Mouse (Mus musculus) midbrain, embryonic 15.5 days (tissue): ENCODE measurements at regions not wholly inside any gene's neighbourhood (a gene's known extent, or its start where the extent isn't known, plus 50 kb on each side); places are given as distances from the start of the nearest gene placed in this dataset.

Source experiments
- ATAC-seq: fragments of 200-750 bp; cut with Nextera tagmentation; replicated peaks from 2 replicates; pipeline ENCODE4 v1.8.0; 2017; ENCODE audit warnings: moderate TSS enrichment
- H3K27ac ChIP-seq: fragments of 300-500 bp; sonication (generic); 2 replicates; pipeline ENCODE4 v1.5.1; 2015; ENCODE audit warnings: mild to moderate bottlenecking, inconsistent platforms
- H3K27me3 ChIP-seq: fragments of 300-500 bp; sonication (generic); replicated peaks from 2 replicates; pipeline ENCODE4 v1.6.1; 2015; ENCODE audit warnings: inconsistent platforms
- H3K36me3 ChIP-seq: fragments of 300-500 bp; sonication (generic); replicated peaks from 2 replicates; pipeline ENCODE4 v1.6.1; 2015; ENCODE audit warnings: inconsistent platforms
- H3K4me1 ChIP-seq: fragments of 300-500 bp; sonication (generic); 2 replicates; pipeline ENCODE4 v1.6.1; 2015; ENCODE audit warnings: inconsistent platforms
- H3K4me2 ChIP-seq: fragments of 300-500 bp; sonication (generic); 2 replicates; pipeline ENCODE4 v1.6.1; 2015; ENCODE audit warnings: inconsistent platforms, mild to moderate bottlenecking, moderate library complexity
- H3K4me3 ChIP-seq: fragments of 300-500 bp; sonication (generic); 2 replicates; pipeline ENCODE4 v1.5.1; 2015; ENCODE audit warnings: mild to moderate bottlenecking, inconsistent platforms
- H3K9ac ChIP-seq: fragments of 300-500 bp; sonication (generic); 2 replicates; pipeline ENCODE4 v1.6.1; 2015; ENCODE audit warnings: mild to moderate bottlenecking, inconsistent platforms
- H3K9me3 ChIP-seq: fragments of 300-500 bp; sonication (generic); 2 replicates; pipeline ENCODE4 v1.6.1; 2016; ENCODE audit warnings: inconsistent platforms
- WGBS: fragments of 180-500 bp; shearing (Covaris S2); methylation state at CpG from one replicate; pipeline ENCODE4 v1.1.7; 2015; ENCODE audit warnings: mixed read lengths; 5-methylcytosine and 5-hydroxymethylcytosine counted together

DNA sequence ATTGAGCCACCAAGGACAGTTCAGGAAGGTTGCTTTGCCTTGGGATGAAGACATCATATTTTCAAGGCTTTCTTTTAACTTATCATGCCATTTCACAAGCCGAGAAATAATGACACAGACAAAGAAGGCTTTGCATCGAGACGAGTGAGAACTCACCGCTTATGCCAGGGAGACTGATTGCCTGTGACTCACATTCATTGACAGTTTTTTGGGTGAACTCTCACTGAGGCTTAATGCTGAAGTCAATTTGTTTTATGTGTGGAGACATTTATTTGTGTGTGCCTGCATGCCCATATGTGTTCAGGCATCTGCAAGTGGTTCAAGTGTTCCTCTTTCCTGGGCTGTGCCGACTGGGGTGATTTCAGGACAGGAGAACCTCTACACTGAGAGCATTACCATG, 297.8 kb upstream of the Pik3r1 start:
- Histone ChIP-seq H3K9ac (no peak overlapping the region), H3K27ac (no peak overlapping the region), H3K9me3 (no peaks in the 10 kb centered on the region), H3K36me3 (no peaks in the 10 kb centered on the region), H3K4me3 (no peak overlapping the region), H3K27me3 (no peaks in the 10 kb centered on the region), H3K4me2 (no peak overlapping the region), H3K4me1 (no peaks in the 10 kb centered on the region)
- WGBS: 84% methylated on average over 5 of the region's 5 CpGs
- ATAC-seq: no peak

DNA sequence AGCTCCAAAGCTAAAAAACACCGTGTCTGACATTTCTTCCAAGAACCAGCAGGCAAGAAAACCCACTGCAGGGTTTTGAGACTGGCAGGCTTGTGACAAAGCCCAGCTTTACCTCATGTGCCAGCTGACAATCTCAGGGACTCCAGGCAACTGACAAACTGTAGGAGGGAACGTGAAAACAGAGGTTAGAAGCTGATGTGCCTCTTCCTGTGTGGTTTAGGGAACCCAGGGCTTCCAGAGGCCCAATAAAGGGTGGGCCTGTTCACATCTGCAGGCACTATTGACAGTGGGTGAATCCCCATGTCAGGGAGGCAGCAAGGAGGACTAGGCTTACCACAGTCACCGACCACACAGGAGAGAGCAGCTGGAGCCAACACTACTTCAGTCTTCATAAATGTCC, 302.7 kb upstream of the Pik3r1 start:
- H3K4me1 ChIP-seq: no peaks in the 10 kb centered on the region
- no peaks in the 10 kb centered on the region for H3K27me3 ChIP-seq
- no peak overlapping the region for H3K4me2 ChIP-seq
- no peak for ATAC-seq
- whole genome bisulfite sequencing: 67% methylated on average over 3 of the region's 3 CpGs
- H3K4me3 ChIP-seq: no peak overlapping the region
- no peak overlapping the region for H3K27ac ChIP-seq
- no peaks in the 10 kb centered on the region for H3K36me3 ChIP-seq
- H3K9me3 ChIP-seq: no peaks in the 10 kb centered on the region
- H3K9ac ChIP-seq: no peak overlapping the region

DNA sequence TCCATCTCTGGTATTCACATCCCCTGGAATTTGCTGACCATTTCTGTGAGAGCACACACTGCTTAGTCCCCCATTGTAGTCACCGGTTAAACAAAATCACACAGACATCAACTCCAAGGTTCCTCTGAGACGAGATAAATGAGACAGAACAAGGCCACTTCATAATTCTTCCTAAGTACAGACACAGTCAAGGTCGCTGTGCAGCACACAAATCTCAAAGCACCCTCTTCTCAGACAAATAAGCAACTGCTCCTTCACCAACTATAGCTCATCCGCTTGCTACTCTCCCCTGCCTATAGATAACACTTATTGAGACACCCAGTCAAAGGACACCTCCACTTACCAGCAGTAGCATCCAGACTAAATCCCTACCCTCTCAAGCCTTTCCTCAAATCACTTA, 304.3 kb upstream of the Pik3r1 start:
- no peak overlapping the region for H3K9ac ChIP-seq
- H3K27ac ChIP-seq: no peak overlapping the region
- no peak overlapping the region for H3K4me2 ChIP-seq
- 88% methylated on average over 4 of the region's 4 CpGs for WGBS
- ATAC-seq: no peak
- H3K27me3 ChIP-seq: no peaks in the 10 kb centered on the region
- H3K36me3 ChIP-seq: no peaks in the 10 kb centered on the region
- no peak overlapping the region for H3K4me3 ChIP-seq
- H3K4me1 ChIP-seq: no peaks in the 10 kb centered on the region
- H3K9me3 ChIP-seq: no peaks in the 10 kb centered on the region

DNA sequence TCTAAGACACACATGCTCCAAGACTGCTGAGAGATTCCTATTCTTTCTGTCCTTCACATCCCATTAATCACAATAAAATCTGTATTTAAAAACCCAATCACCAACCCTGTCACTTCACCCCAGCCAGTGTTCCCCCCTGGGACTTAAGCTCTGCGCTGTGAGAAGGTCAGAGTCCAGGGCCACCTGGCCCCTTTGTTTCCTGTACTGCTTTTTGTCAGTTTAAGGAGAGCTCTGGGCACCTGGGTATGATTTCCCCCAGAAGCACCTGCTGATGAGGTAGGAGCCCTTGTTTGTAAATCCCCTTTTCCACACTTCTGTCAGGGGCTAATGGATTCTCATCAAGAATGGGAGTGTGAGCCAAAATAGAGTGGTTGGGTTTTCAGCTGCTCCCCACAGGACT, 319.7 kb upstream of the Pik3r1 start:
- Histone ChIP-seq H3K4me2 (no peak overlapping the region), H3K27ac (no peak overlapping the region), H3K4me3 (no peak overlapping the region), H3K36me3 (no peaks in the 10 kb centered on the region), H3K9me3 (no peaks in the 10 kb centered on the region), H3K4me1 (no peaks in the 10 kb centered on the region), H3K27me3 (no peaks in the 10 kb centered on the region), H3K9ac (no peak overlapping the region)
- WGBS: 84% methylated on average over 1 of the region's 1 CpGs
- no peak for ATAC-seq

DNA sequence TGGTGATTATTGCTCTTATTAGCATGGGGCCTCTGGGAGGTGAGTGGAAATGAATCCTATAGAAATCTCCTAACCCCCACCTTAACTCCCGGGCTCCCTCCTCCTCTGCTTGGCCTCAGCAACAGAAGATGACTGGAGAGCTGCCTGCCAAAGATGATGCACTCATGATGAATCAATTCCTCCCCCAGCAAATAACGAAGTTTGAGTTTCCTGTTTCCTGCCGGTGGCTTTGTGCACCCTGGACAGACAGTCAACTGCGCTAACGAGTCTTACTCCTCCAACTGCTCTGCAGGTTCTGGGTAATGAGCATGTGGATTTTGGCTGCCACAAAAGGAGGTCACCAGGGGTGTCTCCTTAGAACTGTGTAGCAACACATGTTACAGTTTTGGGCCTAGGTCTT, 321.5 kb upstream of the Pik3r1 start:
- H3K27me3 ChIP-seq: no peaks in the 10 kb centered on the region
- no peak overlapping the region for H3K9ac ChIP-seq
- no peak overlapping the region for H3K4me2 ChIP-seq
- no peaks in the 10 kb centered on the region for H3K4me1 ChIP-seq
- H3K36me3 ChIP-seq: no peaks in the 10 kb centered on the region
- H3K4me3 ChIP-seq: no peak overlapping the region
- no peaks in the 10 kb centered on the region for H3K9me3 ChIP-seq
- ATAC-seq: no peak
- WGBS: 63% methylated on average over 5 of the region's 5 CpGs
- no peak overlapping the region for H3K27ac ChIP-seq

DNA sequence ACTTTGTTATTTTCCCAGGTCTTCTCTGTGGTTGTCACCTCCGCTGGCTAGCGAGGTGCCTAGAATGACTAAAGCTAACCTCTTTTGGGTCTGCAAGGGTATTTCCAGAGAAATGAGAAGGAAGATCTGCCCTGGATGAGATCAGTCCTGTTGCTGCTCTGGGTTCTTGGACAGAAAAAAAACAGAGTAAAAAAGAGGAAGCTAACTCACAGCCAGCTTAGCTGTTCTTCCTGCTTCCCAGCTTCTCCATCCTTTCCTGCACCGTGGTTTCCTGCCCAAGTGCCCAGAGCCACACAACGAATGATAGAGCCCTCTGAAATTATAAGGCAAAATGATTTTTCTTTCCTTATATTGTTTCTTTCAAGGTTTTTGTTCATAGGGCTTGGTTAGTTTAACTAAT, 326.2 kb upstream of the Pik3r1 start:
- WGBS: 91% methylated on average over 4 of the region's 4 CpGs
- no peaks in the 10 kb centered on the region for H3K27me3 ChIP-seq

DNA sequence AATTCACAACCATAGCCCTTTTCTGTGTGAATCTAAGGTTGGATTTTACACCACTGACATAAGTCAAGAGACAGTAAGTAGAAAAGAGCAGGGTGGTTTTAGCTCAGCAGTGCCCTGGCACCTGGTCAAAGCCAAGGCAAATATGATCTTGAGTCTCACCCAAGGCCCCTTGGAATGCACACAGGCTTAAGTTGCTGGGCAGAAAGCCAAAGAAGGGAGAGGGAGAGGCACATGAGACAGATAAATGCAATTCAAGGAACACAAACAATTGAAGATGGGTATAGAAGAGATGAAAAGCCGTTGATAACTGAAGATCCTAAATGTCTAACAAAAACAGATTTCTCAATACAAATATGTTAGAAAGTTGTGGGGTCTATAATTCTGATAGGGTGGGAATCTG, 335.1 kb upstream of the Pik3r1 start:
- H3K4me1 ChIP-seq: no peaks in the 10 kb centered on the region
- no peak overlapping the region for H3K4me3 ChIP-seq
- no peaks in the 10 kb centered on the region for H3K36me3 ChIP-seq
- no peak for ATAC-seq
- H3K9me3 ChIP-seq: no peaks in the 10 kb centered on the region
- H3K27me3 ChIP-seq: no peaks in the 10 kb centered on the region
- WGBS: 75% methylated on average over 1 of the region's 1 CpGs
- no peak overlapping the region for H3K9ac ChIP-seq
- H3K4me2 ChIP-seq: no peak overlapping the region
- no peak overlapping the region for H3K27ac ChIP-seq

More for the DNA sequence above, 326.2 kb upstream of the Pik3r1 start:
- Histone ChIP-seq H3K4me3 (no peak overlapping the region), H3K4me2 (no peak overlapping the region), H3K36me3 (no peaks in the 10 kb centered on the region), H3K9ac (no peak overlapping the region), H3K27ac (no peak overlapping the region), H3K9me3 (no peaks in the 10 kb centered on the region), H3K4me1 (no peaks in the 10 kb centered on the region)
- no peak for ATAC-seq

DNA sequence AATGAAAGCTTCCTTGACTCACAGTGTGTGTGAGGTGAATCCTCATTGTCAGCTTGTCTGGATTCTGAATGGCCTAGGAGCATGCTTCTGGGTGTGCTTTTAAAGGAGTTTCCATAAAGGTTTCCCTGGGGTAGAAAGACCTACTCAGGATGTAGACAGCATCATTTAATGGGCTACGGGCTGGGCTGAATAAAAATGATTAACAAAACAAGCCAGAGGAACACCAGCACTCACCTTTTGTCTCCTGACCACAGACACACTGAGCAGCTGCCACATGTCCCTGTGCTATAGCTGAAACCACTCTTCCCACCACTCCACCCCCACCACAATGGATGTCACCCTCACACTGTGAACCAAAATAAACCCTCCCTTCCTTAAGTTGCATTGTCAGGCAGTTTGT, 338.2 kb upstream of the Pik3r1 start:
- Histone ChIP-seq H3K4me1 (no peaks in the 10 kb centered on the region), H3K9me3 (no peaks in the 10 kb centered on the region), H3K27me3 (no peaks in the 10 kb centered on the region), H3K9ac (no peak overlapping the region), H3K4me2 (no peak overlapping the region), H3K4me3 (no peak overlapping the region), H3K36me3 (no peaks in the 10 kb centered on the region), H3K27ac (no peak overlapping the region)
- WGBS: 37% methylated on average over 1 of the region's 1 CpGs
- ATAC-seq: no peak

DNA sequence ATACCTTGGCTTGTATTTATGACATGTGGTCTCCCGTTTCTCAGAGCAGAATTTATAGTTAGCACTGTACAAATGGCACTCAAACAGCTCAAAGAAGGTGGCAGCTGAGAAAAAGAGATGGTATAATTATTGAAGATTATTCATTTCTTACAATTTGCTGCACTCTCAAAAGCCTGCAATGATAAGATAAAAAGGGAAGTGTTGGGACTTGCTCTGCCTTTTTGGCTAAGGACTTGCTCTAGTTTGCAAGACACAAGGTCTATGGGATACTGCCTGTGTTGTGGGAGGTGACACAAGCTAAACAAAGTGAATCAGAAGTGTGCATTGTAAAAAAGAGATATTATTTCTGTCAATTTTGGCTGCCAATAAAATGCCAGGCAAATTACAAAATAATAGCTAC, 340.2 kb upstream of the Pik3r1 start:
- H3K4me3 ChIP-seq: no peak overlapping the region
- no peaks in the 10 kb centered on the region for H3K4me1 ChIP-seq
- ATAC-seq: no peak
- H3K27me3 ChIP-seq: no peaks in the 10 kb centered on the region
- no peak overlapping the region for H3K4me2 ChIP-seq
- no peak overlapping the region for H3K27ac ChIP-seq
- no peaks in the 10 kb centered on the region for H3K9me3 ChIP-seq
- H3K36me3 ChIP-seq: no peaks in the 10 kb centered on the region
- H3K9ac ChIP-seq: no peak overlapping the region
- 75% methylated on average over 1 of the region's 1 CpGs for WGBS

DNA sequence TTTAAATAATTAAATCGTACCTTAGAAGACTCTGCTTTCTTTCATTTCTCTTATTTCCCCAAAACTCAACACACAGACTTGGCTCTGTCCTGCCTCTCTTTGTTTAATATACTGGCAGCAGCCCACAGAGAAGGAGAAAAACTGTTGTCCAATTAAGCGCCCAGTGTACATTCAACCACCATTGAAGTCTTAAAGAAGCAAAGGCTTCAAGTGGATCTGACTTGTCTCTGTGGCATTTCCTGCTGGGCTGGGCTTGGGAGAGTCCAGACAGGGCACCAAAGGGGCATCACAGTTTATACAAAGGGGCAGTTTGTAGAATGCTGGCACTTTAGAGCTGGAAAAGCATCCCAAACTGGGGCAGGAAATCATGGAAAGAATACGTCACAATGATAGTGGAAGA, 340.9 kb upstream of the Pik3r1 start:
- 72% methylated on average over 3 of the region's 3 CpGs for WGBS
- Histone ChIP-seq H3K4me2 (no peak overlapping the region), H3K27me3 (no peaks in the 10 kb centered on the region), H3K4me1 (no peaks in the 10 kb centered on the region), H3K36me3 (no peaks in the 10 kb centered on the region), H3K9ac (no peak overlapping the region), H3K4me3 (no peak overlapping the region), H3K9me3 (no peaks in the 10 kb centered on the region), H3K27ac (no peak overlapping the region)
- ATAC-seq: no peak

DNA sequence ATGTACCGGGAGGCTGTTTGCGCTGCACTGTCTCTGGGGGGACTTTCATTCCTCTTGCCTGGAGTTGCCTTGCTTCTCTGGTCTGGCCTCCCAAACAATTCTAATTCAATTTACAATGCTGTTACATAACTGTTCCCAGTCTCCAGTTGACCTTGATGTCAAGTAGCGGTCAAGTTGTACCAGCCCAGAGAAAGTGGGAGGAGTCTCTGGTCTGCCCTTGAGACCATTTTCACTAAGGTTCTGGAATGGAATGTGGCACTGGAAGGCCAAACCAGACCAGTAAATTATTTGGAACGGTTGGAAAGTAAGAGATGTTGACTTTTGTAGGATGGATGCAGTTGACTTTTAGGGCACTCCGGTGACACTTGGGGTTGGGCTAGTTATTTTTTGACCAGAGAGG, 345.9 kb upstream of the Pik3r1 start:
- H3K9ac ChIP-seq: no peak overlapping the region
- no peaks in the 10 kb centered on the region for H3K36me3 ChIP-seq
- 95% methylated on average over 5 of the region's 5 CpGs for WGBS
- H3K4me2 ChIP-seq: no peak overlapping the region
- no peaks in the 10 kb centered on the region for H3K9me3 ChIP-seq
- no peak for ATAC-seq
- no peak overlapping the region for H3K4me3 ChIP-seq
- no peak overlapping the region for H3K27ac ChIP-seq
- H3K4me1 ChIP-seq: no peaks in the 10 kb centered on the region
- H3K27me3 ChIP-seq: no peaks in the 10 kb centered on the region

DNA sequence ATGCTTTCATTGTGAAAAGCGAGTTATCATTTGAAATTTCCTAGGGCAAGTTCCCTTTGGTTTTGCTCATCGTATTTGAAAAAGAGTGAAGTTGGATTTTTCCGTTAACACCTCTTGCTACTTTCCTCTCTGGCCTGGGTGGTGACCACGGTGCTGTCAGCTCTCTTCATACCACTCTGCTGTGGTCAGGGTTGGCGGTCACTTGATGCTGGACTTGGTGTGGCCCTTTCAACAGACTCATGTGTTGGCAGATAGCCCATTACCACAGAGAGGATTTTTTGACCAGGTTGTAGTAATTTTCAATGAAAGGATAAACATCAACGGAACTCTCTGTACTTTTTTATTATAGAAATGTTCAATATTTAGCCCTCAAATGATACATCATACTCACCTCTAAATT, 354.3 kb upstream of the Pik3r1 start:
- H3K4me1 ChIP-seq: no peaks in the 10 kb centered on the region
- H3K4me2 ChIP-seq: no peak overlapping the region
- H3K9me3 ChIP-seq: no peaks in the 10 kb centered on the region
- H3K4me3 ChIP-seq: no peak overlapping the region
- H3K36me3 ChIP-seq: no peaks in the 10 kb centered on the region
- H3K9ac ChIP-seq: no peak overlapping the region
- no peaks in the 10 kb centered on the region for H3K27me3 ChIP-seq
- ATAC-seq: no peak
- 95% methylated on average over 6 of the region's 6 CpGs for WGBS
- H3K27ac ChIP-seq: no peak overlapping the region

DNA sequence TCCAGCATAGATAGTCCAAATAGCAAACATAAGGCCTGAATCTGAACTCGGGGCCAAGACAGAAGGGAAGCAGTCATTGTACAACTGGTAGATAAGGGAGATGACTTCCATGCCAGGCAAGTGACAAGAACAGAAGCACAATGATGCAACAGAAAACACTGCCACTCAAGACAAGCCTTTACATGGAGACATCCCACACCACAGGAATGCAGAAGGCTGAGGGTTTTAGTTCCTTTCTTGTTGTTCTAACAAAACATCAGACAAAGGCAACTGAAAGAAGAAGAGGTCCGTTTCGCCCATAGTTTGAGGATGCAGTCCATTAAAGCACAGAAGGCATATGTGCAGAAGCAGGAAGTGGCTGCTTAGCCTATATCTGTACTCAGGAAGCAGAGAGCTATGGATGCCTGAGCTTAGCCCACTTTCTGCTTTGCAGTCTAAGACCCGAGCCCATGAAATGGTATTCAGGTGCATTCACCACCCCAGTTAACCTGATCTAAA, 360.0 kb upstream of the Pik3r1 start:
- ATAC-seq: no peak
- H3K4me3 ChIP-seq: no peak overlapping the region
- H3K9ac ChIP-seq: no peak overlapping the region
- H3K27ac ChIP-seq: no peak overlapping the region
- no peaks in the 10 kb centered on the region for H3K27me3 ChIP-seq
- WGBS: 81% methylated on average over 4 of the region's 4 CpGs
- no peaks in the 10 kb centered on the region for H3K9me3 ChIP-seq
- H3K4me2 ChIP-seq: no peak overlapping the region
- no peaks in the 10 kb centered on the region for H3K36me3 ChIP-seq
- no peaks in the 10 kb centered on the region for H3K4me1 ChIP-seq

DNA sequence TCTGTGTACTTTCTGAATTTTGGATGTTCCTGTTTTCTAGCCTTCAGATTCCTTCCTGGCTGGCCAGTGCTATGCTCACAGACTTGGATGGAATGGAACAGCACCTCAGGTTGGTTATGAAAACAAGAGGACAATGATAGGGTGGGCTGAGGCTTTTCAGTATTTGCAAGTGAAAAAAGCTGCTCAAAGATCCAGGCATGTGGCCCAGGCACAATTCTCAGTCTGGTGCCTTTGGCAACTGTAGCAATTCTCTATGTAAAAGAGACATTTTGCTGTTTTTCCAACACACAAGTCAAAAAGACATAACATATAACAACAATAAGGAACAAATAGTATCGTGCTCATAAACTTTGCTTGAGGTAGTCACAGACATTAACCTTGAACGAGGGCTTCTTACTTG, 363.4 kb upstream of the Pik3r1 start:
- no peak overlapping the region for H3K4me3 ChIP-seq
- ATAC-seq: no peak
- H3K27ac ChIP-seq: no peak overlapping the region
- H3K4me2 ChIP-seq: no peak overlapping the region
- no peaks in the 10 kb centered on the region for H3K27me3 ChIP-seq
- no peak overlapping the region for H3K9ac ChIP-seq
- H3K9me3 ChIP-seq: no peaks in the 10 kb centered on the region
- H3K36me3 ChIP-seq: no peaks in the 10 kb centered on the region
- no peaks in the 10 kb centered on the region for H3K4me1 ChIP-seq
- WGBS: 93% methylated on average over 2 of the region's 2 CpGs
